In genomic region chr10:128369599-128369998, GRCm38 (mm10) we compare ENCODE assay signal across 7 mouse cellular contexts. TPM values are rescaled to one million over a fixed set of nuclear protein-coding genes. Genes with fewer than 3 reads are reported as not detected.
DNase-seq lines count a peak whose midpoint lies in the region; ATAC-seq lines count a peak whose summit lies in the region.

No protein-coding gene starts in this region.

- WGBS in neural tube, embryonic 11.5 days = 83% methylated on average over 6 of the region's 6 CpGs
- WGBS in forebrain, embryonic 13.5 days = 84% methylated on average over 6 of the region's 6 CpGs
- WGBS in limb, embryonic 15.5 days = 87% methylated on average over 6 of the region's 6 CpGs
- 63% methylated on average over 6 of the region's 6 CpGs for WGBS in stomach, embryonic 16.5 days

- no peaks in the 10 kb centered on the region for H3K4me1 ChIP-seq in neural tube, embryonic 11.5 days (ENCODE audit: control insufficient read depth, insufficient read depth, low read length)
- H3K4me1 ChIP-seq in forebrain, embryonic 13.5 days = peaks cover 20% of the 10 kb centered on the region
- peaks cover 13% of the 10 kb centered on the region for H3K4me1 ChIP-seq in limb, embryonic 15.5 days
- H3K4me1 ChIP-seq in stomach, embryonic 16.5 days (ENCODE audit: control insufficient read depth, insufficient read depth, low read length) = peaks cover 3% of the 10 kb centered on the region

- no peaks in the 10 kb centered on the region for H3K27me3 ChIP-seq in neural tube, embryonic 11.5 days (ENCODE audit: control insufficient read depth, insufficient read depth, low read length)
- H3K27me3 ChIP-seq in forebrain, embryonic 13.5 days = no peaks in the 10 kb centered on the region
- H3K27me3 ChIP-seq in limb, embryonic 15.5 days = no peaks in the 10 kb centered on the region
- H3K27me3 ChIP-seq in stomach, embryonic 16.5 days (ENCODE audit: control insufficient read depth, insufficient read depth, low read length) = no peaks in the 10 kb centered on the region

- no peaks in the 10 kb centered on the region for H3K9me3 ChIP-seq in neural tube, embryonic 11.5 days (ENCODE audit: control insufficient read depth, low read length)
- no peaks in the 10 kb centered on the region for H3K9me3 ChIP-seq in forebrain, embryonic 13.5 days (replicated peaks)
- H3K9me3 ChIP-seq in limb, embryonic 15.5 days = no peaks in the 10 kb centered on the region
- no peaks in the 10 kb centered on the region for H3K9me3 ChIP-seq in stomach, embryonic 16.5 days (replicated peaks; ENCODE audit: control insufficient read depth, low read length)

- DNase-seq in neural tube, embryonic 11.5 days (ENCODE audit: low spot score) = no peak
- DNase-seq in neural tube, embryonic 10.5 days (ENCODE audit: extremely low spot score, low spot score) = no peak
- DNase-seq in right cerebral cortex, adult 2 months (ENCODE audit: low spot score in 2 of 2) = no peak
- no peak for DNase-seq in thymus, postnatal 25 days

- H3K36me3 ChIP-seq in neural tube, embryonic 11.5 days (ENCODE audit: control insufficient read depth, insufficient read depth, low read length) = 0 out of 2 replicates have a peak, but pooled peaks cover 3% of the 10 kb centered on the region
- H3K36me3 ChIP-seq in forebrain, embryonic 13.5 days (ENCODE audit: poor library complexity, severe bottlenecking) = peaks cover 13% of the 10 kb centered on the region
- H3K36me3 ChIP-seq in limb, embryonic 15.5 days = peaks cover 10% of the 10 kb centered on the region; the same call in 1 of the 2 replicates
- no peaks in the 10 kb centered on the region for H3K36me3 ChIP-seq in stomach, embryonic 16.5 days (ENCODE audit: control insufficient read depth, insufficient read depth, low read length)

- H3K4me2 ChIP-seq in neural tube, embryonic 11.5 days (ENCODE audit: low read depth) = peak overlapping the region; percentile 88
- H3K4me2 ChIP-seq in forebrain, embryonic 13.5 days = peak overlapping the region; percentile 86
- peak overlapping the region; percentile 85 for H3K4me2 ChIP-seq in limb, embryonic 15.5 days
- H3K4me2 ChIP-seq in stomach, embryonic 16.5 days (ENCODE audit: low read depth, low read length) = peak overlapping the region; percentile 86

- H3K4me3 ChIP-seq in neural tube, embryonic 11.5 days (ENCODE audit: low read depth, low read length) = peak overlapping the region; percentile 67; the same call in 1 of the 2 replicates
- H3K4me3 ChIP-seq in forebrain, embryonic 13.5 days = peak overlapping the region; percentile 70
- H3K4me3 ChIP-seq in limb, embryonic 15.5 days = peak overlapping the region; percentile 75
- H3K4me3 ChIP-seq in stomach, embryonic 16.5 days (replicated peaks; ENCODE audit: low read length) = peak overlapping the region; percentile 75

- H3K27ac ChIP-seq in neural tube, embryonic 11.5 days (ENCODE audit: low read depth, low read length) = peak overlapping the region; percentile 88; the same call in 1 of the 2 replicates
- peak overlapping the region; percentile 96 for H3K27ac ChIP-seq in forebrain, embryonic 13.5 days
- peak overlapping the region; percentile 97 for H3K27ac ChIP-seq in limb, embryonic 15.5 days
- H3K27ac ChIP-seq in stomach, embryonic 16.5 days (ENCODE audit: low read length) = peak overlapping the region; percentile 87

- H3K9ac ChIP-seq in neural tube, embryonic 11.5 days (ENCODE audit: low read length) = peak overlapping the region; percentile 70
- peak overlapping the region; percentile 79 for H3K9ac ChIP-seq in forebrain, embryonic 13.5 days
- H3K9ac ChIP-seq in limb, embryonic 15.5 days = peak overlapping the region; percentile 69; the same call in 1 of the 2 replicates
- peak overlapping the region; percentile 78; the same call in 1 of the 2 replicates for H3K9ac ChIP-seq in stomach, embryonic 16.5 days (ENCODE audit: low read length)

- no peak for ATAC-seq in neural tube, embryonic 11.5 days (ENCODE audit: insufficient read depth, low FRiP score, low TSS enrichment)
- no peak for ATAC-seq in forebrain, embryonic 13.5 days
- no peak for ATAC-seq in limb, embryonic 15.5 days (ENCODE audit: insufficient number of reproducible peaks, low FRiP score, low TSS enrichment, low read depth)
- ATAC-seq in stomach, embryonic 16.5 days (ENCODE audit: insufficient read depth, low FRiP score) = no peak

RNA-seq across cellular contexts. Expression of gene Coq10a, which starts 0.8 kb away (rescaled TPM):
- 19.0 and 24.1 TPM in 2 replicates for polyA plus RNA-seq in neural tube, embryonic 11.5 days (2014; fragmentation: Nextera tagmentation; extraction: Ambion mirVana)
- polyA plus RNA-seq in forebrain, embryonic 13.5 days (2015; fragmentation: Nextera tagmentation; extraction: Ambion mirVana) = 16.4 and 22.8 TPM in 2 replicates
- 11.3 and 13.4 TPM in 2 replicates for polyA plus RNA-seq in limb, embryonic 15.5 days (2015; fragmentation: Nextera tagmentation; extraction: Ambion mirVana)
- polyA plus RNA-seq in stomach, embryonic 16.5 days (2015; fragmentation: Nextera tagmentation; extraction: Ambion mirVana) = 3.4 and 3.5 TPM in 2 replicates

RNA-seq across cellular contexts. Expression of gene Ankrd52, which starts 7.3 kb away (rescaled TPM):
- polyA plus RNA-seq in neural tube, embryonic 11.5 days (2014; fragmentation: Nextera tagmentation; extraction: Ambion mirVana) = 9.5 and 10.4 TPM in 2 replicates
- polyA plus RNA-seq in forebrain, embryonic 13.5 days (2015; fragmentation: Nextera tagmentation; extraction: Ambion mirVana) = 12.0 and 14.6 TPM in 2 replicates
- 11.0 and 11.3 TPM in 2 replicates for polyA plus RNA-seq in limb, embryonic 15.5 days (2015; fragmentation: Nextera tagmentation; extraction: Ambion mirVana)
- polyA plus RNA-seq in stomach, embryonic 16.5 days (2015; fragmentation: Nextera tagmentation; extraction: Ambion mirVana) = 8.4 and 10.0 TPM in 2 replicates

RNA-seq across cellular contexts. Expression of gene Slc39a5, which starts 31.4 kb away (rescaled TPM):
- polyA plus RNA-seq in neural tube, embryonic 11.5 days (2014; fragmentation: Nextera tagmentation; extraction: Ambion mirVana) = not detected in 2 replicates
- polyA plus RNA-seq in forebrain, embryonic 13.5 days (2015; fragmentation: Nextera tagmentation; extraction: Ambion mirVana) = 0.18 TPM in 1 of 2 replicates, not detected in the other
- polyA plus RNA-seq in limb, embryonic 15.5 days (2015; fragmentation: Nextera tagmentation; extraction: Ambion mirVana) = 0.42 TPM in 1 of 2 replicates, not detected in the other
- polyA plus RNA-seq in stomach, embryonic 16.5 days (2015; fragmentation: Nextera tagmentation; extraction: Ambion mirVana) = 28.7 and 32.9 TPM in 2 replicates

RNA-seq across cellular contexts. Expression of gene Cs, which starts 32.1 kb away (rescaled TPM):
- 266 and 284 TPM in 2 replicates for polyA plus RNA-seq in neural tube, embryonic 11.5 days (2014; fragmentation: Nextera tagmentation; extraction: Ambion mirVana)
- polyA plus RNA-seq in forebrain, embryonic 13.5 days (2015; fragmentation: Nextera tagmentation; extraction: Ambion mirVana) = 212 and 236 TPM in 2 replicates
- 173 and 189 TPM in 2 replicates for polyA plus RNA-seq in limb, embryonic 15.5 days (2015; fragmentation: Nextera tagmentation; extraction: Ambion mirVana)
- 221 and 230 TPM in 2 replicates for polyA plus RNA-seq in stomach, embryonic 16.5 days (2015; fragmentation: Nextera tagmentation; extraction: Ambion mirVana)

RNA-seq across cellular contexts. Expression of gene Nabp2, which starts 41.7 kb away (rescaled TPM):
- 115 and 127 TPM in 2 replicates for polyA plus RNA-seq in neural tube, embryonic 11.5 days (2014; fragmentation: Nextera tagmentation; extraction: Ambion mirVana)
- polyA plus RNA-seq in forebrain, embryonic 13.5 days (2015; fragmentation: Nextera tagmentation; extraction: Ambion mirVana) = 153 and 156 TPM in 2 replicates
- 60.1 and 62.1 TPM in 2 replicates for polyA plus RNA-seq in limb, embryonic 15.5 days (2015; fragmentation: Nextera tagmentation; extraction: Ambion mirVana)
- 72.0 and 75.5 TPM in 2 replicates for polyA plus RNA-seq in stomach, embryonic 16.5 days (2015; fragmentation: Nextera tagmentation; extraction: Ambion mirVana)

Comparison
In these comparisons a context has a peak if more than half of its experiments do, and no peak if none do; other contexts are left out.
1. RNA of gene Slc39a5, which starts 31.4 kb away (polyA plus RNA-seq): 28.7 to 32.9 TPM in stomach, embryonic 16.5 days; 0.42 TPM in limb, embryonic 15.5 days, not detected in neural tube, embryonic 11.5 days and 0.18 TPM in forebrain, embryonic 13.5 days; every median in the first group is over 10 times any median in the second.
2. Peak in every context shown above with its lines, with median percentiles within 50 percentile points of each other: H3K27ac ChIP-seq, H3K4me2 ChIP-seq, H3K4me3 ChIP-seq and H3K9ac ChIP-seq.